In the genomic region with DNA sequence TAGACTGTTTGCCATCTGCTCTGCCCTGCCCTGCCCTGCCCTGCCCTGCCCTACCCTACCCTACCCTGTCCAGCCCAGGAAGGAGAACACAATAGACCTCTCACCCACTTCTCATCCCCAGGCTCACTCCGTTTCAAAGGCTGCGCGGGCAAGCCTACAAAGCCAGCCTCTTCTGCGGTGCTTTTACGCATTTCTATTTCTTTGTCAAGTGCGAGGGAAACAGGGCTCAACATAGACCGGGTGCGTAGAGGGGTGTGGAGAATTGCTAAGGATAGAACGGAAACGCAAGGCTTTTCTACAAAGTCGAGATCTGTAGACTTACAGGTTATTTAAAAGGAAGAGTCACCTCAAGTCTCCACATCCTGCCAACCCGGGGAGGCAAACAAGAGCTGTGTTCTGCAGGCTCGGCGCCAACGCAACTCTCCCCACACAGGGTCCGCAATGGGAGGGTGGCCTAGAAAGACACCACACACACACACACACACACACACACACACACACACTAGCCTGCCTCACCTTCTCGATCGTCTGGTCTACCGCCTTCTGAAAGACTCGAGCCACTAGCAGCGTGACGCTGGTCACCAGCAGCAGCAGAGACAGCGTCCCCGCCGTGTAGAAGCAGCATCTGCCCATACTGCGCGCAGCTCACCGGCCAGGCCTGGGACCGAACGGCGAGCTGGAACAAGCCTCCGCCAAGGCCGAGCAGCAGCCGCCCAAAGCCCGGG, we compare ENCODE assay signal across 8 mouse cellular contexts. TPM values are rescaled to one million over a fixed set of nuclear protein-coding genes. Genes with fewer than 3 reads are reported as not detected.
DNase-seq lines count a peak whose midpoint lies in the region; ATAC-seq and TF ChIP-seq lines count a peak whose summit lies in the region.

No protein-coding gene starts in this region.

- no peak for TF ChIP-seq CTCF in kidney, adult 2 months (conservative IDR thresholded peaks at IDR 0.05; ENCODE audit: insufficient read depth, insufficient read length, low read depth, low read length)

- H3K4me3 ChIP-seq in kidney, adult 2 months (ENCODE audit: insufficient read depth, low read depth, low read length): peak overlapping the region; percentile 64
- peak overlapping the region; percentile 76 for H3K4me3 ChIP-seq in forebrain, embryonic 11.5 days (ENCODE audit: low read depth, low read length)
- peak overlapping the region; percentile 87 for H3K4me3 ChIP-seq in hindbrain, embryonic 11.5 days (ENCODE audit: low read depth, low read length)
- peak overlapping the region; percentile 92 for H3K4me3 ChIP-seq in limb, embryonic 14.5 days (replicated peaks; ENCODE audit: low read length)
- H3K4me3 ChIP-seq in midbrain, embryonic 11.5 days (ENCODE audit: low read depth, low read length): peak overlapping the region; percentile 79

- no peaks in the 10 kb centered on the region for H3K36me3 ChIP-seq in kidney, adult 2 months (ENCODE audit: control insufficient read depth, insufficient read depth, low read length)
- no peaks in the 10 kb centered on the region for H3K36me3 ChIP-seq in forebrain, embryonic 11.5 days (ENCODE audit: control insufficient read depth, insufficient read depth, low read length)
- H3K36me3 ChIP-seq in hindbrain, embryonic 11.5 days (ENCODE audit: control insufficient read depth, insufficient read depth, low read length): no peaks in the 10 kb centered on the region
- H3K36me3 ChIP-seq in limb, embryonic 14.5 days (ENCODE audit: control insufficient read depth, insufficient read depth, low read length): no peaks in the 10 kb centered on the region
- no peaks in the 10 kb centered on the region for H3K36me3 ChIP-seq in midbrain, embryonic 11.5 days (ENCODE audit: control insufficient read depth, insufficient read depth, low read length)

- ATAC-seq in forebrain, embryonic 11.5 days (replicated peaks; ENCODE audit: low FRiP score): peak; percentile 82
- peak; percentile 85 for ATAC-seq in hindbrain, embryonic 11.5 days (ENCODE audit: low FRiP score)
- peak; percentile 79 for ATAC-seq in limb, embryonic 14.5 days (ENCODE audit: low FRiP score, low read depth)
- peak; percentile 88 for ATAC-seq in midbrain, embryonic 11.5 days (ENCODE audit: low FRiP score)

- H3K4me1 ChIP-seq in kidney, adult 2 months (ENCODE audit: control insufficient read depth, insufficient read depth, low read length): peaks cover 6% of the 10 kb centered on the region; the same call in 1 of the 2 replicates
- H3K4me1 ChIP-seq in forebrain, embryonic 11.5 days (replicated peaks; ENCODE audit: control insufficient read depth, insufficient read depth, low read length): no peaks in the 10 kb centered on the region; the same call in 1 of the 2 replicates
- H3K4me1 ChIP-seq in hindbrain, embryonic 11.5 days (replicated peaks; ENCODE audit: control insufficient read depth, insufficient read depth, low read length): no peaks in the 10 kb centered on the region; the same call in 1 of the 2 replicates
- H3K4me1 ChIP-seq in limb, embryonic 14.5 days (ENCODE audit: control insufficient read depth, insufficient read depth, low read length): peaks cover 15% of the 10 kb centered on the region
- peaks cover 13% of the 10 kb centered on the region for H3K4me1 ChIP-seq in midbrain, embryonic 11.5 days (ENCODE audit: control insufficient read depth, insufficient read depth, low read length)

- no peaks in the 10 kb centered on the region for H3K9me3 ChIP-seq in forebrain, embryonic 11.5 days (ENCODE audit: control insufficient read depth, low read length)
- H3K9me3 ChIP-seq in hindbrain, embryonic 11.5 days (ENCODE audit: control insufficient read depth, low read length): no peaks in the 10 kb centered on the region
- H3K9me3 ChIP-seq in limb, embryonic 14.5 days (ENCODE audit: control insufficient read depth, low read length): no peaks in the 10 kb centered on the region
- no peaks in the 10 kb centered on the region for H3K9me3 ChIP-seq in midbrain, embryonic 11.5 days (ENCODE audit: control insufficient read depth, low read length)

- H3K4me2 ChIP-seq in forebrain, embryonic 11.5 days (ENCODE audit: low read depth, low read length, severe bottlenecking): peak overlapping the region; percentile 70
- peak overlapping the region; percentile 58 for H3K4me2 ChIP-seq in hindbrain, embryonic 11.5 days (replicated peaks; ENCODE audit: low read depth, low read length)
- peak overlapping the region; percentile 86 for H3K4me2 ChIP-seq in limb, embryonic 14.5 days (replicated peaks; ENCODE audit: low read depth, low read length, severe bottlenecking)
- H3K4me2 ChIP-seq in midbrain, embryonic 11.5 days: peak overlapping the region; percentile 62

- peak overlapping the region; percentile 93 for H3K9ac ChIP-seq in forebrain, embryonic 11.5 days (ENCODE audit: low read length)
- H3K9ac ChIP-seq in hindbrain, embryonic 11.5 days (ENCODE audit: low read depth, low read length): peak overlapping the region; percentile 98
- peak overlapping the region; percentile 94 for H3K9ac ChIP-seq in limb, embryonic 14.5 days (ENCODE audit: low read depth, low read length, severe bottlenecking)
- peak overlapping the region; percentile 90 for H3K9ac ChIP-seq in midbrain, embryonic 11.5 days (ENCODE audit: low read length)

- peak overlapping the region; percentile 77 for H3K27ac ChIP-seq in kidney, adult 2 months (ENCODE audit: insufficient read depth, low read depth, low read length)
- peak overlapping the region; percentile 95 for H3K27ac ChIP-seq in forebrain, embryonic 11.5 days (ENCODE audit: low read depth, low read length)
- peak overlapping the region; percentile 98 for H3K27ac ChIP-seq in hindbrain, embryonic 11.5 days (ENCODE audit: low read depth, low read length)
- peak overlapping the region; percentile 96 for H3K27ac ChIP-seq in limb, embryonic 14.5 days (replicated peaks; ENCODE audit: low read depth, low read length)
- peak overlapping the region; percentile 94 for H3K27ac ChIP-seq in midbrain, embryonic 11.5 days (ENCODE audit: low read depth, low read length)

- H3K27me3 ChIP-seq in kidney, adult 2 months (replicated peaks; ENCODE audit: control insufficient read depth, insufficient read depth, low read length): no peaks in the 10 kb centered on the region
- no peaks in the 10 kb centered on the region for H3K27me3 ChIP-seq in forebrain, embryonic 11.5 days (ENCODE audit: control insufficient read depth, insufficient read depth, low read length)
- H3K27me3 ChIP-seq in hindbrain, embryonic 11.5 days (ENCODE audit: control insufficient read depth, insufficient read depth, low read length): no peaks in the 10 kb centered on the region
- no peaks in the 10 kb centered on the region for H3K27me3 ChIP-seq in limb, embryonic 14.5 days (ENCODE audit: control insufficient read depth, insufficient read depth, low read length)
- no peaks in the 10 kb centered on the region for H3K27me3 ChIP-seq in midbrain, embryonic 11.5 days (ENCODE audit: control insufficient read depth, insufficient read depth, low read length)

- WGBS in kidney, adult 2 months: under 1% methylated on average over 35 of the region's 35 CpGs
- 0% methylated on average over 35 of the region's 35 CpGs for WGBS in forebrain, embryonic 11.5 days
- 0% methylated on average over 33 of the region's 35 CpGs for WGBS in hindbrain, embryonic 11.5 days
- WGBS in limb, embryonic 14.5 days: under 1% methylated on average over 31 of the region's 35 CpGs
- 1% methylated on average over 35 of the region's 35 CpGs for WGBS in midbrain, embryonic 11.5 days

- TF ChIP-seq POLR2A in kidney, adult 2 months (IDR thresholded peaks at IDR 0.05; ENCODE audit: low read depth, low read length): no peak
- TF ChIP-seq POLR2A in limb, embryonic 14.5 days (IDR thresholded peaks at IDR 0.05; ENCODE audit: borderline replicate concordance, extremely low read depth, insufficient read depth, insufficient read length): no peak

- DNase-seq in kidney, adult 2 months: peak; percentile 47
- DNase-seq in kidney, adult 8-10 months: no peak
- peak; percentile 70 for DNase-seq in R1 (ENCODE audit: low read depth, low spot score)
- peak; percentile 72 for DNase-seq in forebrain, embryonic 11.5 days (ENCODE audit: low spot score)
- DNase-seq in hindbrain, embryonic 11.5 days (ENCODE audit: low spot score): no peak
- DNase-seq in limb, embryonic 14.5 days (ENCODE audit: low spot score): no peak
- peak; percentile 98 for DNase-seq in midbrain, embryonic 11.5 days (ENCODE audit: low spot score, missing footprints)
- DNase-seq in thymus, adult 18-20 months: peak; percentile 51 to 73

RNA-seq across cellular contexts. Expression of a gene that starts 1.8 kb away (rescaled TPM):
- polyA plus RNA-seq in kidney, adult 2 months (2012; rRNA removed): 17.7 and 19.9 TPM in 2 replicates
- 10.4 and 10.5 TPM in 2 replicates for polyA plus RNA-seq in forebrain, embryonic 11.5 days (2014; fragmentation: Nextera tagmentation; extraction: Ambion mirVana)
- 11.2 and 11.7 TPM in 2 replicates for polyA plus RNA-seq in hindbrain, embryonic 11.5 days (2014; fragmentation: Nextera tagmentation; extraction: Ambion mirVana)
- 29.1 and 30.1 TPM in 2 replicates for polyA plus RNA-seq in limb, embryonic 14.5 days (2012; rRNA removed)
- 10.7 and 12.3 TPM in 2 replicates for polyA plus RNA-seq in limb, embryonic 14.5 days (2014; fragmentation: Nextera tagmentation; extraction: Ambion mirVana)
- 11.0 and 11.2 TPM in 2 replicates for polyA plus RNA-seq in midbrain, embryonic 11.5 days (2014; fragmentation: Nextera tagmentation; extraction: Ambion mirVana)

RNA-seq across cellular contexts. Expression of a gene that starts 50.0 kb away (rescaled TPM):
- 0.52 and 0.83 TPM in 2 replicates for polyA plus RNA-seq in kidney, adult 2 months (2012; rRNA removed)
- not detected in 2 replicates for polyA plus RNA-seq in forebrain, embryonic 11.5 days (2014; fragmentation: Nextera tagmentation; extraction: Ambion mirVana)
- polyA plus RNA-seq in hindbrain, embryonic 11.5 days (2014; fragmentation: Nextera tagmentation; extraction: Ambion mirVana): 0.22 TPM in 1 of 2 replicates, not detected in the other
- polyA plus RNA-seq in limb, embryonic 14.5 days (2012; rRNA removed): 0.09 TPM in 1 of 2 replicates, not detected in the other
- 0.35 TPM in 1 of 2 replicates, not detected in the other for polyA plus RNA-seq in limb, embryonic 14.5 days (2014; fragmentation: Nextera tagmentation; extraction: Ambion mirVana)
- polyA plus RNA-seq in midbrain, embryonic 11.5 days (2014; fragmentation: Nextera tagmentation; extraction: Ambion mirVana): not detected in 2 replicates

Comparison
In these comparisons a context has a peak if more than half of its experiments do, and no peak if none do; other contexts are left out.
1. DNase-seq: peak in kidney, adult 2 months (single experiment), R1 (single experiment), forebrain, embryonic 11.5 days (single experiment), midbrain, embryonic 11.5 days (single experiment) and thymus, adult 18-20 months (2 of 2); none in kidney, adult 8-10 months (0 of 2), hindbrain, embryonic 11.5 days (single experiment) and limb, embryonic 14.5 days (single experiment).
2. Peak in every context shown above with its lines, with median percentiles within 50 percentile points of each other: H3K27ac ChIP-seq, H3K4me3 ChIP-seq, ATAC-seq, H3K4me2 ChIP-seq and H3K9ac ChIP-seq.